26 mouse cellular contexts compared by ENCODE assay signal in genomic region chr2:122587861-122588519, GRCm38 (mm10). TPM values are rescaled to one million over a fixed set of nuclear protein-coding genes. Genes with fewer than 3 reads are reported as not detected.
A peak's percentile ranks its signal among the peaks of the same experiment; 100 is the strongest.
DNase-seq lines count a peak whose midpoint lies in the region; ATAC-seq and TF ChIP-seq lines count a peak whose summit lies in the region.
"Had no signal": no experiment of that assay in that cellular context is flagged by ENCODE, and none has a peak within 500 bp of the region (broad histone marks: within the 10 kb centered on the region; RNA-seq: fewer than 3 reads in every experiment).

No protein-coding gene starts in this region.

- no peak overlapping the region for H3K9ac ChIP-seq in forebrain, postnatal 0 days
- H3K9ac ChIP-seq: embryonic facial prominence, embryonic 15.5 days; forebrain, embryonic 15.5 days; hindbrain, embryonic 15.5 days had no signal

- ATAC-seq in forebrain, postnatal 0 days = peak; percentile 79
- ATAC-seq: activated CD4-positive, CD25-positive, alpha-beta regulatory T cell, adult 4 months; forebrain, embryonic 15.5 days; Patski had no signal

- H3K27me3 ChIP-seq in forebrain, postnatal 0 days (ENCODE audit: insufficient read depth, low read length) = no peaks in the 10 kb centered on the region
- no peaks in the 10 kb centered on the region for H3K27me3 ChIP-seq in forebrain, embryonic 10.5 days (ENCODE audit: poor library complexity, severe bottlenecking)
- H3K27me3 ChIP-seq: embryonic facial prominence, embryonic 15.5 days; forebrain, embryonic 15.5 days; hindbrain, embryonic 15.5 days; Patski had no signal

- H3K27ac ChIP-seq in forebrain, postnatal 0 days (ENCODE audit: low read depth, low read length) = peak overlapping the region; percentile 16; the same call in 1 of the 2 replicates
- H3K27ac ChIP-seq in forebrain, embryonic 10.5 days = no peak overlapping the region
- no peak overlapping the region for H3K27ac ChIP-seq in layer of hippocampus, adult 2 months
- H3K27ac ChIP-seq: embryonic facial prominence, embryonic 15.5 days; forebrain, embryonic 15.5 days; gastrocnemius, adult 2 months; hindbrain, embryonic 15.5 days had no signal

- no peak overlapping the region for H3K4me3 ChIP-seq in forebrain, postnatal 0 days (ENCODE audit: low read depth, low read length)
- H3K4me3 ChIP-seq in forebrain, embryonic 10.5 days = no peak overlapping the region
- no peak overlapping the region for H3K4me3 ChIP-seq in layer of hippocampus, adult 2 months
- H3K4me3 ChIP-seq: embryonic facial prominence, embryonic 15.5 days; erythroblast, embryonic 14.5 days; forebrain, embryonic 15.5 days; gastrocnemius, adult 2 months; hindbrain, embryonic 15.5 days had no signal

- no peaks in the 10 kb centered on the region for H3K36me3 ChIP-seq in forebrain, postnatal 0 days (ENCODE audit: insufficient read depth)
- H3K36me3 ChIP-seq in forebrain, embryonic 10.5 days (replicated peaks) = no peaks in the 10 kb centered on the region
- H3K36me3 ChIP-seq: embryonic facial prominence, embryonic 15.5 days; forebrain, embryonic 15.5 days; hindbrain, embryonic 15.5 days had no signal

- no peaks in the 10 kb centered on the region for H3K4me1 ChIP-seq in forebrain, postnatal 0 days (ENCODE audit: insufficient read depth)
- H3K4me1 ChIP-seq in forebrain, embryonic 10.5 days = no peaks in the 10 kb centered on the region
- H3K4me1 ChIP-seq: embryonic facial prominence, embryonic 15.5 days; forebrain, embryonic 15.5 days; hindbrain, embryonic 15.5 days had no signal

- TF ChIP-seq CTCF in forebrain, postnatal 0 days (IDR thresholded peaks at IDR 0.05; ENCODE audit: low read depth) = no peak
- TF ChIP-seq CTCF in layer of hippocampus, adult 2 months (conservative IDR thresholded peaks at IDR 0.05) = no peak

- intact Hi-C loops in gastrocnemius, postnatal 14 days (cut with DNase I; ENCODE audit: low total_unique reads) = no loop called here

- peak; percentile 60 for DNase-seq in forebrain, postnatal 0 days
- no peak for DNase-seq in forebrain, embryonic 10.5 days (ENCODE audit: extremely low spot score, low spot score)
- DNase-seq in kidney, adult 18-20 months = peak; percentile 1
- DNase-seq in kidney, postnatal 14 days = no peak
- DNase-seq in layer of hippocampus, postnatal 14 days (ENCODE audit: low spot score in 2 of 2) = peak; percentile 28 to 64
- DNase-seq in layer of hippocampus, adult 2 months (ENCODE audit: low spot score in 2 of 2) = no peak
- peak; percentile 23 for DNase-seq in MN1 (ENCODE audit: low spot score)
- no peak for DNase-seq in gastrocnemius, postnatal 14 days
- DNase-seq: adrenal gland, adult 2 months; adrenal gland, postnatal 25 days; cerebellum, adult 18-20 months; cerebellum, adult 9-11 months; cerebellum, postnatal 36 days; gastrocnemius, adult 2 months; gastrocnemius, postnatal 36 days; heart, adult 18-20 months; heart, postnatal 36 days had no signal

- WGBS in forebrain, postnatal 0 days = 56% methylated on average over 8 of the region's 8 CpGs
- WGBS in forebrain, embryonic 10.5 days = 88% methylated on average over 8 of the region's 8 CpGs

- no peaks in the 10 kb centered on the region for H3K9me3 ChIP-seq in forebrain, postnatal 0 days (ENCODE audit: low read length)
- H3K9me3 ChIP-seq in forebrain, embryonic 10.5 days = no peaks in the 10 kb centered on the region
- H3K9me3 ChIP-seq: embryonic facial prominence, embryonic 15.5 days; forebrain, embryonic 15.5 days; hindbrain, embryonic 15.5 days had no signal

- no peak overlapping the region for H3K4me2 ChIP-seq in forebrain, postnatal 0 days (ENCODE audit: low read depth)
- H3K4me2 ChIP-seq: embryonic facial prominence, embryonic 15.5 days; forebrain, embryonic 15.5 days; heart, embryonic 11.5 days; hindbrain, embryonic 15.5 days had no signal

RNA-seq across cellular contexts. Expression of gene Gatm, which starts 23.1 kb away (rescaled TPM):
- total RNA-seq in forebrain, postnatal 0 days (2014; rRNA removed) = 47.6 and 48.2 TPM in 2 replicates
- 53.0 and 59.7 TPM in 2 replicates for polyA plus RNA-seq in forebrain, postnatal 0 days (2015; fragmentation: Nextera tagmentation; extraction: Ambion mirVana)
- polyA plus RNA-seq in forebrain, embryonic 10.5 days (2016; fragmentation: Nextera tagmentation; extraction: Ambion mirVana) = 17.7 and 19.0 TPM in 2 replicates
- total RNA-seq in layer of hippocampus, postnatal 14 days (2021) = 10 to 100 TPM; 60.3 to 64.8 TPM
- 10 to 100 TPM; 64.9 to 72.1 TPM for total RNA-seq in layer of hippocampus, adult 2 months (2021)
- total RNA-seq in gastrocnemius, postnatal 14 days (2021) = 10 to 100 TPM; 35.3 to 72.2 TPM
- total RNA-seq: MEL had no signal

RNA-seq across cellular contexts. Expression of gene AA467197, which starts 48.8 kb away (rescaled TPM):
- 0.46 and 1.4 TPM in 2 replicates for total RNA-seq in forebrain, postnatal 0 days (2014; rRNA removed)
- 0.59 TPM in 1 of 2 replicates, not detected in the other for polyA plus RNA-seq in forebrain, postnatal 0 days (2015; fragmentation: Nextera tagmentation; extraction: Ambion mirVana)
- 0.56 and 0.91 TPM in 2 replicates for polyA plus RNA-seq in forebrain, embryonic 10.5 days (2016; fragmentation: Nextera tagmentation; extraction: Ambion mirVana)
- total RNA-seq in layer of hippocampus, postnatal 14 days (2021) = not detected
- total RNA-seq in layer of hippocampus, adult 2 months (2021) = 1 to 10 TPM in 1 of 2 experiments, not detected in 1; 1.1 TPM
- not detected for total RNA-seq in gastrocnemius, postnatal 14 days (2021)
- total RNA-seq: MEL had no signal
- polyA plus RNA-seq: adrenal gland, adult 2 months; erythroblast, embryonic 14.5 days; forebrain, embryonic 15.5 days; hindbrain, embryonic 11.5 days had no signal

Comparison
In these comparisons a context has a peak if more than half of its experiments do, and no peak if none do; other contexts are left out.
1. DNase-seq: peak in forebrain, postnatal 0 days (single experiment), kidney, adult 18-20 months (single experiment), layer of hippocampus, postnatal 14 days (2 of 2) and MN1 (single experiment); none in forebrain, embryonic 10.5 days (single experiment), kidney, postnatal 14 days (single experiment), layer of hippocampus, adult 2 months (0 of 2) and gastrocnemius, postnatal 14 days (single experiment).